Mouse (Mus musculus): ENCODE measurements at regions not wholly inside any gene's neighbourhood (a gene's known extent, or its start where the extent isn't known, plus 50 kb on each side); places are given as distances from the start of the nearest gene placed in this dataset.

DNA sequence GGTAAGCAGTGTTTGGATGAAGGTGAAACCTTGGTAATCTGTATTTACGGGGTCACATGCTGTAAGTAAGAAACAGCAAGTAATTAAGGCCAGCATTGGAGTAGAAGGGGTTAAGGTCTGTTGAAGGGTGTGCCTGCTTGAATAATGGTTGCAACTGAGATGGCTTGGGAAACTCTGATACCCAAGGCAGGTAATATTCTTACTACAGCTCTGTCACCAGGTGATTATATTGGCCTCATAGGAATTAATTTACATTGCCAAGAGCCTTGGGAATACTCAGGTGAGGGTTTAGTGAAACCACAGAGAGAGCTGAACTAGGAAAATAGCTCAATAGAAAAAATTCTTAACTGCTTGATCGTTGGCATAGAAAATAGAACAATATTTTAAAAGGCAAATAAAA, 73.8 kb upstream of the Lcorl start:
- DNase-seq (ENCODE audit: low read depth, low spot score), result no peak

DNA sequence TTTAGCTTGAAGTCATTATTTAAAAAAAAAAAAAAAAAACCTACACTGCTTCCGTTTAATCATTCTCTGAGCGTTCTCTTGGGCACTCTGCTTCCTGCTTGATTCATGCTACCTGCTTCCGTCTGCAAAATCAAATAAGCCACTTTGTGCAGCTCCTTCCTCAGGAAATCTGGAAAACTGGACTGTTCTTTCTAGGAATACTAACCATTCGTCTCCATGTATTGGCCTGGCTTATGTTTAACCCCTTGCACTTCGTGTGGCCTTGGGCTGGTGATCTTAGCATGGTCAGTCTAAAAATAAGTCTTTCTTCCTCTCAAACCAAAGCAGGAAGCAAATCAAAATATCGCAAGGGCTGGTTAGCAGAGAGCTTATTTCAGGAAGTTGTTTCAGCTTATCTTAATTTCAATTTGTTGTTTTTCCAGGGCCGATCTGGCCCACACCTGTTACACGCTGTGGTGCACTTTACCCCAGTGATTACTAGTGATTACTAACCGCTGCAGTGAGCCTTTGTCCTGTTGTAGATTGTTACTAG, 68.5 kb upstream of the Lcorl start:
- no peak for DNase-seq (ENCODE audit: low read depth, low spot score)

DNA sequence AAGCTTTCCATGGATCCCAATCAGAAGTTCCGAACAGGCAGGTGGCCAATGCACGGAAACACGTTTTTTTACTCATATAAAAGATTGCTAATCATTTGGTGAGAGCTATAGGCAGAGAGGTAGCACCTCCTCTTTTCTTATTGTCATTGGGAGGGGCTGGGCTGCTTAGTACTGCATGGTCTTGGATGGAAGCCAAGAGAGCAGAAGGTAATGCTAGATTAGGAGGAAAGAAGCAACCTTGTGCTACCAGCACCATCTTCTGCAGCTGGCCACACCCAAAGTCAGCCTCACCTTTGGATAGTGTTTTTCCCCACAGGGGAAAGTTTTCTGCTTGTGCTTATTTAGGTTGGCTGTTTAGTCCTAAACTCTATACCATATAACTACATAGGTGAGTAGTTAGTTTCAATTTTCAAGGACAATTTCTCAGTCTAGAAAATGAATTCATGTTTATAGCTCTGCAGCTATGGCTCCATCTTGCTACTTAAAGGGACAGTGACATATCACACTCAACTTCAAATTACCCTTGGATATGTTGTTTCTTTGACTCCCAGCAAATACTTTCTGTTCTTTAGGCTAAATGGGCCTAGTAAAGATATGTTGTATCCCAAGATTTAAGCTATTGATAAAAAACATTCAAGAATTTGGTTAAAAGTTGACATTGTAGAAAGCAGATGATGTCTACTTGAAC, 66.6 kb upstream of the Lcorl start:
- no peak for DNase-seq (ENCODE audit: low read depth, low spot score)
